ENCODE assay signal across 24 mouse cellular contexts in genomic region chr6:144709614-144710180, GRCm38 (mm10).
DNase-seq lines count a peak whose midpoint lies in the region; ATAC-seq lines count a peak whose summit lies in the region.
"Had no signal": no experiment of that assay in that cellular context is flagged by ENCODE, and none has a peak within 500 bp of the region (broad histone marks: within the 10 kb centered on the region; RNA-seq: fewer than 3 reads in every experiment).

No protein-coding gene starts in this region.

- H3K9me3 ChIP-seq in heart, embryonic 10.5 days = no peaks in the 10 kb centered on the region
- H3K9me3 ChIP-seq in liver, embryonic 16.5 days (replicated peaks; ENCODE audit: control insufficient read depth, low read length) = no peaks in the 10 kb centered on the region
- H3K9me3 ChIP-seq: forebrain, embryonic 10.5 days; hindbrain, embryonic 12.5 days; megakaryocyte, embryonic 14.5 days; stomach, embryonic 15.5 days had no signal

- H3K36me3 ChIP-seq in heart, embryonic 10.5 days = no peaks in the 10 kb centered on the region
- no peaks in the 10 kb centered on the region for H3K36me3 ChIP-seq in liver, embryonic 16.5 days (ENCODE audit: control insufficient read depth, insufficient read depth)
- H3K36me3 ChIP-seq: forebrain, embryonic 10.5 days; hindbrain, embryonic 12.5 days; stomach, embryonic 15.5 days had no signal

- no peaks in the 10 kb centered on the region for H3K27me3 ChIP-seq in heart, embryonic 10.5 days (ENCODE audit: insufficient read depth, poor library complexity, severe bottlenecking)
- H3K27me3 ChIP-seq in liver, embryonic 16.5 days (ENCODE audit: control insufficient read depth, insufficient read depth, low read depth, low read length) = no peaks in the 10 kb centered on the region
- H3K27me3 ChIP-seq: hindbrain, embryonic 12.5 days; megakaryocyte, embryonic 14.5 days; stomach, embryonic 15.5 days had no signal

- peaks cover 47% of the 10 kb centered on the region for H3K4me1 ChIP-seq in heart, embryonic 10.5 days
- H3K4me1 ChIP-seq in liver, embryonic 16.5 days (ENCODE audit: control insufficient read depth, low read depth, low read length) = peaks cover 14% of the 10 kb centered on the region
- H3K4me1 ChIP-seq: stomach, embryonic 15.5 days had no signal

- DNase-seq in heart, adult 11 months = peak; percentile 74
- no peak for DNase-seq in heart, embryonic 10.5 days (ENCODE audit: low spot score)
- DNase-seq in R1 (ENCODE audit: low read depth, low spot score) = peak; percentile 78
- DNase-seq in adrenal gland, postnatal 36 days = peak; percentile 28 to 61
- DNase-seq in thymus, postnatal 25 days = no peak
- DNase-seq in cerebellum, adult 11 months = no peak
- DNase-seq: cerebellum, adult 18-20 months; cerebellum, postnatal 25 days; gastrocnemius, postnatal 14 days; heart, adult 2 months; kidney, adult 18-20 months; kidney, postnatal 25 days; left cerebral cortex, postnatal 4 days; lung, adult 2 months; midbrain, embryonic 14.5 days; thymus, adult 18-20 months had no signal

- H3K4me3 ChIP-seq in heart, embryonic 10.5 days = no peak overlapping the region
- no peak overlapping the region for H3K4me3 ChIP-seq in liver, embryonic 16.5 days (ENCODE audit: low read depth, low read length)
- H3K4me3 ChIP-seq: forebrain, embryonic 10.5 days; heart, adult 2 months; hindbrain, embryonic 12.5 days; left cerebral cortex, adult 2 months; megakaryocyte, embryonic 14.5 days; myocyte; stomach, embryonic 15.5 days had no signal

- no peak overlapping the region for H3K9ac ChIP-seq in liver, embryonic 16.5 days (ENCODE audit: low read depth, low read length)
- H3K9ac ChIP-seq: hindbrain, embryonic 12.5 days; stomach, embryonic 15.5 days had no signal

- WGBS in heart, embryonic 10.5 days = 74% methylated on average over 9 of the region's 9 CpGs
- 55% methylated on average over 9 of the region's 9 CpGs for WGBS in liver, embryonic 16.5 days (ENCODE audit: insufficient replicate concordance)

- ATAC-seq in liver, embryonic 16.5 days (ENCODE audit: low read depth) = peak; percentile 52
- ATAC-seq: activated CD4-positive, CD25-positive, alpha-beta regulatory T cell, adult 4 months had no signal

- no peak overlapping the region for H3K4me2 ChIP-seq in liver, embryonic 16.5 days (ENCODE audit: low read depth, low read length)
- H3K4me2 ChIP-seq: hindbrain, embryonic 12.5 days; stomach, embryonic 15.5 days had no signal

- H3K27ac ChIP-seq in heart, embryonic 10.5 days = no peak overlapping the region; the same call in 1 of the 2 replicates
- peak overlapping the region; percentile 29 for H3K27ac ChIP-seq in liver, embryonic 16.5 days (ENCODE audit: low read length)
- H3K27ac ChIP-seq: forebrain, embryonic 10.5 days; heart, adult 2 months; hindbrain, embryonic 12.5 days; left cerebral cortex, adult 2 months; stomach, embryonic 15.5 days had no signal

Comparison
In these comparisons a context has a peak if more than half of its experiments do, and no peak if none do; other contexts are left out.
1. DNase-seq: peak in heart, adult 11 months (single experiment), R1 (single experiment) and adrenal gland, postnatal 36 days (2 of 2); none in heart, embryonic 10.5 days (single experiment), thymus, postnatal 25 days (single experiment) and cerebellum, adult 11 months (single experiment).